Mouse (Mus musculus) kidney, adult 8-10 months (tissue): Measurements from ENCODE around the gene Afm.
A peak's percentile ranks its signal among the peaks of the same experiment; 100 is the strongest.

ENCODE experiments used
- DNase-seq, 2 experiments: peaks; one replicate each; pipeline ENCODE4 v3.0.0; 2022

The Afm gene

DNA sequence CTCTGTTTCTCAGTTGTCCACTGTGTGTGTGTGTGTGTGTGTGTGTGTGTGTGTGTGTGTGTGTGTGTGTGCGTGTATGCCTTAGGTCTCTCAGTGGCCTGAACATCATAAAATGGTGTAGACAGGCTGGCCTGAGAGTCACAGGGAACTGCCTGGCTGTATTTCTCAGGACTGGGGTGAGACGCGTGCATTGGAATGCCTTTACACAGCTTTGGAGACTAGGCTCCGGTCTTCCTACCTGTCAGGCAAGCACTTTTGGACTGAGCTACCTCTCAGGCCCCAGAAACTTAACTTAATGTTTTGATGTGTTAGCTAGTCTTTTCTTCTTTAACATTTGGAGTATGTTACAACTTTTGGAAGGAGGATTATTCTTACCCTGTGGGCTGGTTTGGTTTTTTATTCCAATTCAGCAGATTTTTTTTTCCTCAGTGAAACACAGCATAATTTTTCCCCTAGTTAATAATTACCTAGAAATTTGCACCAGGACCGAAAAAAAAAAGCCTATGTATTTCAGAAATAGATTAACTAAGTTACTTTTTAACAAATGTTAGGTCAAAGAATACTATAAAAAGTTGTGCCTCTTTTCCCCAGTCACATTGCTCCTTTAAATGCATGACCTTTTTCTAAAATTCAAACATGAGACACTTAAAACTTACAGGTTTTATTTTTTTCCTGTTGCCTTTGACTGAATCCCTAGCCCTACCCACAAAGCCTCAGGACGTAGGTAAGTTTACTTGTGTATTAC is at the start of gene Afm:
Gene Afm (plus strand): TSS at position 577 of the 745 bp plus-strand sequence.
- peak; percentile 53 to 59 for DNase-seq

DNA sequence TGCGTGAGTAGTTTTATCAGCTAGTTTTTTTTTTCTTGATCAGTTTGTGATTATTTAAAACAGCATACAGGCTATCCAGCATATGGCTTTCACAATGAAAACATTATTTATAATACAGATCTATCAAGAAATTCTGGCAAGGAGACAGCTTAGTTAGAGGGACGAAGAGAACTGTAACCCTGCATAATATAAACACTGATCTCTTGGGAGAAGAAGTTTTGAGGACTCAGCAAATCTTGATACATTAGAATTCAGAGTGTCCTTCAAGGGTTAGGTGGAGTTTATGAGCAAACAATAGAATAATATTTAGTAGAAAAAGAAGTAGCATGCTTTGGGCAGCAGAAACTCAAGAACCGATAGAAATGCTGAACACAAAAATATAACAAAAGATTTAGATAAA is 47.9 kb upstream of the Afm start:
- no peak for DNase-seq

DNA sequence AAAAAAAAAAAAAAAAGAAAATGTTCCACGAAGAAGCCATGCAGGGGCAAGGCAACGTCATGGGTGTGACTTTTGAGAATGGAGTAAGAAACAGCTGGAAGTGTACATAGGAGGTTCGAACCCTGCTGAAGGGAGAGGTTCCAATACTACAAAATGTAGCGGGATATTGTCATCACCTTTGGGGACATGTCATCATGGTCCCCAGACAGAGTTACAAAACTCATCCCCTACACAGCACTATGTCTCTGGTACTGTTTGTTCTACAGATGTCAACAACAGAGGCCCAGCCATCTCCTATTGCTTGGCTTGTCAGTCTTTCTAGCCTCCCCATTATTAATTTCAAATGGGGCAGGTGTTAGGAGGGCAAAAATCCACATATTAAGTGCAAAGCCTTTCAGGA is 44.8 kb upstream of the Afm start:
- no peak for DNase-seq

DNA sequence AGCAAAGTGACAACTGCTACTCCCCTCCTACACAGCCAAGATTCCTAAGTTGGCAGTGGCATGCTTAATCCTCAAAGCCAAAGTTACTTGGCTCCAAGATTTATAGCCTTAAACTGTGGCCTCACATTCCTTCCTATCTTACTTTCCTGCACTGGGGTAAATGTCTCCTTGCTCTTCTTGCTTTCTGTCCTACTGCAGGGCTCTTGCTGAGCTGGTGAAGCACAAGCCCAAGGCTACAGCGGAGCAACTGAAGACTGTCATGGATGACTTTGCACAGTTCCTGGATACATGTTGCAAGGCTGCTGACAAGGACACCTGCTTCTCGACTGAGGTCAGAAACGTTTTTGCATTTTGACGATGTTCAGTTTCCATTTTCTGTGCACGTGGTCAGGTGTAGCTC is 44.4 kb upstream of the Afm start:
- DNase-seq, result no peak

DNA sequence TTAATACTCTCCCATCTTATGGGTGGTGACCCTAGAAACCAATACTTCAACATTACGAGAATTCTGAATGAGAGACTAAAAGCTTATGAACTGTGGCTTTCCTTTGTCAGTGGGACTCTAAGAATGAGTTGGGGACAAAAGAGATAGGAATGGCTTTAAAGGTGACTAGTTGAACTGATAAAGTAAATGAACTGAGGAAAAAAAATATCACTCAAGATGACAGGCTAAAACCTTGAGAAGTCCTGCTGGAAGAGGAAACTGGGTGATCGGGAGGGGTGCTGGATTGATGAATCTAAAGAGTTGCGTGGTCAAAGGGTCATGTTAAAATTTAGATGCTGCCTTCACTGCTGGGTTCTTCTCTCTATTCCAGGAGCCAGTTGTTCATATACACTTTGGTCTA is 42.0 kb upstream of the Afm start:
- no peak for DNase-seq

- no peak for DNase-seq
Measured at GRCm38 (mm10) chr5:90477308-90478140, 41.2 kb upstream of the Afm start.

GRCm38 (mm10) chr5:90478886-90479285 is 39.8 kb upstream of the Afm start:
- DNase-seq, result no peak

GRCm38 (mm10) chr5:90485597-90485996 is 33.1 kb upstream of the Afm start:
- DNase-seq, result no peak

GRCm38 (mm10) chr5:90488323-90488722 is 30.4 kb upstream of the Afm start:
- no peak for DNase-seq

- DNase-seq, result no peak
Measured at GRCm38 (mm10) chr5:90490518-90490917, 28.2 kb upstream of the Afm start, which contains the start of gene Afp. Afp (plus strand) TSS chr5:90490737.

GRCm38 (mm10) chr5:90492440-90492839 is 26.3 kb upstream of the Afm start:
- DNase-seq, result peak in 1 of 2 experiments; percentile 17

GRCm38 (mm10) chr5:90494308-90494707 is 24.4 kb upstream of the Afm start:
- DNase-seq, result no peak

GRCm38 (mm10) chr5:90499509-90499908 is 19.2 kb upstream of the Afm start:
- DNase-seq, result no peak

DNA sequence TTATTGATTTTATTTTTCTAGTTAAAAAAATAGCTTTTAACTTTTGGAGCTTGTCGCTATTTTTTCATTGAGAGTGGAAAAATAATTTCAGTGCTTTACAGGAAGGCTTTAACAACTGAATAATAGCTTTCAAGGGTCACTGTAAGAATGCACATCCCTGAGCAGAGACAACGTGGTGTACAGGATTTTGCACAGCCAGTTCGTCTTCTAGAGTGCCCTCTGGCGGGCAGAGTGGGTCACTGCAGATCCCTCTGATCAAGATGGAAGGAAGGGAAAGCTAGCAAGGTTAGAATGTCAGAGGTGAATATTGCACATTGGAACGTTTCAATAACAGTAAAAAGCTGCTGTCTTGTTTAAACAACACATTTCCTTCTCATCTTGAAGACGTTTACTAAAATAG is 18.0 kb upstream of the Afm start:
- DNase-seq, result peak; percentile 60 to 83

DNA sequence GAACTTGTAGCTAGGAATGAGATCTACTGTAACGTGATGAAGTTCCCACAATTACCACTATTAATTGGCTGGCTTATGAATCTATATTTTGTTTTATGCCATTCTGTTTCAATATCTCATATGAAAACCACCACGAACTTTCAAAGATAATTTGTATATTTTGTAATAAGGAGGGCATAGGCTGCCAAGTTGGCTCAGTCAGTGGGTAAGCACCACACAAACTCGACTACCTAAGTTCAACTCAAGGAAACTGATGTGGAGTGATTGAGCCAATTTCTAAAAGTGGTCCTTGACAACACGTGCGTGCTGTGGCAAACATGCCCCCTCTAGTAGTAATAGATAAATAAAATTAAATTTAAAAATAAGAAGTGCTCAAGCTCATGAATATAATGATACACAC is 17.0 kb upstream of the Afm start:
- DNase-seq, result no peak

DNA sequence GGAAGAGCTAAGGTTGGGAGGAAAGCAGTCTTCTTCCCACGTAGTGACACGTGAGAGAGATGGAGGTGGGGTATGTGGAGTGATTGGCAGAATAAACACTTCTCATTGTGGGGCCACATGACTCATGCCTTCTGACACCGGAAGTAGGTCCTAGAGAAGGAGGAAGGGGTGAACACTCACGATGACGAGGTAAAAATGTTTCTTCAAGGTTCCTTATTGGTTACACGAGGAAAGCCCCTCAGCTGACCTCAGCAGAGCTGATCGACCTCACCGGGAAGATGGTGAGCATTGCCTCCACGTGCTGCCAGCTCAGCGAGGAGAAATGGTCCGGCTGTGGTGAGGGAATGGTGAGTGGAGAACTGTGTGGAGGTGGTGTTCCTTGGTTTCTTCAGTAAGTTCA is 14.0 kb upstream of the Afm start:
- no peak for DNase-seq

DNA sequence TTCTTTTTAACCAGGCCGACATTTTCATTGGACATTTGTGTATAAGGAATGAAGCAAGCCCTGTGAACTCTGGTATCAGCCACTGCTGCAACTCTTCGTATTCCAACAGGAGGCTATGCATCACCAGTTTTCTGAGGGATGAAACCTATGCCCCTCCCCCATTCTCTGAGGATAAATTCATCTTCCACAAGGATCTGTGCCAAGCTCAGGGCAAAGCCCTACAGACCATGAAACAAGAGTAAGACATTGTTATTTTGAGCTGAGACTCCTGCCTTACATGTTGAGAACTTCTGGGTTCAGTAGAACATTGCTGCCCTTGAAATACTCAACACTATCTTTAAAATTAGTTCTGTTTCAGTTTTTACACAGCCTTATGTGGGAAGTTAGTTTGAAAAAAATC is 12.2 kb upstream of the Afm start:
- no peak for DNase-seq

DNA sequence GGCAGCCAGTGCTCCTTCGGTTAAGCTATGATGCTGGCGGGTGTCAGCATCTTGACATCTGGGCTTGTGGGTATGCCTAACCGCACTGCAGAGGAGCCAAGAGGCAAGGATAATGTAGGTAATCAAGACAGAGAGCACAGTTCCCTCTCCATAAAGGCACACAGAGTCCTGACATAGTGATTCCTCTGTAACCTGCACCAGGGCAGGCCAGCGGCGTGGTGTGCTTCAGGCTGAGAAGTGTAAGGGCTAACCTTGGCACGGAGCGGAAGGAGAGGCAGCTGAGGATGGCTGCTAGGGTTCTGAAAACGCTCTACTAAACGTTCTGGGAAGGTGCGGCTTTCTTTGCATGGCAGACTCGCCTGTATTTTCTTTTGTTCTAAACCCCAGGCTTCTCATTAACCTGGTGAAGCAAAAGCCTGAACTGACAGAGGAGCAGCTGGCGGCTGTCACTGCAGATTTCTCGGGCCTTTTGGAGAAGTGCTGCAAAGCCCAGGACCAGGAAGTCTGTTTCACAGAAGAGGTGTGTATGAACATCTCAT is 11.3 kb upstream of the Afm start:
- no peak for DNase-seq

DNA sequence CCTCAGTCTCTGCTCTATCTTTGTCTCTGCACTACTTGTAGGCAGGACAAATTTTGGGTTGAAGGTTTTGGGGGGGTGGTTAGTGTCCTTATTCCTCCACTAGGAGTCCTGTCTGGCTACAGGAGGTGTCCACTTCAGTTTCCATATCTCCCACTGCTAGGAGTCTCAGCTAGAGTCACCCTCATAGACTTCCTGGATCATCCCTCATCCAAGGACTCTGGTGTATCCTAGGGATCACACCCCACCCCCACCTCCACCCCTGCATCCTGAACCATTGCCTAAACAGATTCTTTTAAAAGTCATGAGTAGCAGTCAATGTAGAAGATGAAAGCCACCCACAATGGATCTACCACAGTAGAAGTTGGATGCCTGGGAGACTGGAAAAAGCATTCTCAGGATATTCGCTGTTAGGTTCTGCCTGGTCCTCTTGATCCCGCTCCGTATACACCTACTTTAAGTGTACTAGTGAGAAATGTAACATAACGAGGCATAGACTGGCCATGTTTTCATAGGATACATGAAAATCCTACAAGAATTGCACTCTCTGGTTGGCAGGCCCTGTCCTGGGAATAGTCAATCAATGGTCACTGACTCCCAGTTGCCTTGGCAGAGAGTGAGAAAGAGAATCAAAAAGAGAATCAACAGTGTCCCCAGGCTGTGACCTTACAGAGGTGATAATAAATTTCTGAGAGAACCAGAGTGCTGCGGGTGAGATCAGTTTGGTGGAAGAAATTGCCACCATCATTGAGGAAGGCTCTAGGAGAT is 8.7 kb upstream of the Afm start:
- no peak for DNase-seq

GRCm38 (mm10) chr5:90512288-90512955 is 6.3 kb upstream of the Afm start:
- peak; percentile 56 to 67 for DNase-seq

GRCm38 (mm10) chr5:90515561-90515960 is 3.2 kb upstream of the Afm start:
- no peak for DNase-seq

DNA sequence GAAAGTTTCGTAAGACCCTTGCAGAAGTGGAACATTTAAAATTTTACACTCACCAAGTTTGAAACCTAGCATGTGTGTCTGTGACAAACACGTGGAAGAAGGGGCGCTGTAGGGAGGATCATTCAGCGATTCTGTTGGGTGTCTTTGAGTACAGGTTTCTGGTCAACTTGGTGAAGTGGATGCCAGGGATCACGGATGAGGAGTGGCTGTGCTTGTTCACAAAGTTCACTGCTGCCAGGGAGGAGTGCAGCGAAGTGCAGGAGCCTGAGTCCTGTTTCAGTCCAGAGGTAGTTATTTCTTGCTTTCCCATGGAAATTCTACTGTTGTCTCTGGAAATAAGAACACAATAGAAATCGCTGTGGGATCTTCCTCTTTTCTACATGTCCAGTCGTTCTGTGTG is 32.5 kb downstream of the Afm start:
- no peak for DNase-seq

DNA sequence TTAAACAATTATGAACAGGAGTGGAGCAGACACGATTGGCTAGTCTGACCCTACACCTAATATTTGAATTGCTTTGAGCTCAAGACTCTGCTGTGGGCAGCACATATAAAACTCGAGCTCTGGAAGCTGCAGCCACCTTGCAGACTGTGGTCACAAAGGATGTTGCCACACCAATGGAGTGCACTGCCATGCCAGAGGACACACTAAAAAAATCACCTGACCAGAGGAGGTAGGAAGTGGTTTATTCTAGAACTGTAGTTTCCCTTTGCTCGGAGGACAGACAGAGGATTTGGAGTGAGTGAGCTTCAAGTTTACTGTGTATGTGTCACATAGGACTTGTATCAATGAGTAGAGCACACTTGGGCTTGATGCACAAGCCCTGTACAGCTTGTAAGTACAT is 37.3 kb downstream of the Afm start:
- no peak for DNase-seq
